Mouse (Mus musculus) heart, embryonic 16.5 days (tissue): ENCODE results near the gene Gabarapl2. TPM values are rescaled to one million over a fixed set of nuclear protein-coding genes. Genes with fewer than 3 reads are reported as not detected.

Source experiments
- ATAC-seq: fragments of 200-750 bp; cut with Nextera tagmentation; replicated peaks from 2 replicates; pipeline ENCODE4 v1.8.0; 2017; ENCODE audit warnings: moderate number of reproducible peaks; ENCODE audit not compliant: insufficient read depth, low FRiP score; ENCODE audit errors: extremely low read depth
- H3K27ac ChIP-seq: fragments of 300-500 bp; sonication (generic); 2 replicates; pipeline ENCODE4 v1.5.1; 2014; ENCODE audit warnings: mild to moderate bottlenecking, low read length, control low read depth, moderate library complexity
- H3K27me3 ChIP-seq: fragments of 300-500 bp; sonication (generic); 2 replicates; pipeline ENCODE4 v1.6.1; 2014; ENCODE audit warnings: low read length, mixed read lengths; ENCODE audit not compliant: control insufficient read depth, insufficient read depth
- H3K36me3 ChIP-seq: fragments of 300-500 bp; sonication (generic); 2 replicates; pipeline ENCODE4 v1.6.1; 2014; ENCODE audit not compliant: control insufficient read depth, insufficient read depth
- H3K4me1 ChIP-seq: fragments of 300-500 bp; sonication (generic); 2 replicates; pipeline ENCODE4 v1.6.1; 2014; ENCODE audit warnings: low read length, mixed read lengths; ENCODE audit not compliant: control insufficient read depth, insufficient read depth
- H3K4me2 ChIP-seq: fragments of 300-500 bp; sonication (generic); 2 replicates; pipeline ENCODE4 v1.6.1; 2014; ENCODE audit warnings: low read depth, mild to moderate bottlenecking, control low read depth, low read length
- H3K4me3 ChIP-seq: fragments of 300-500 bp; sonication (generic); 2 replicates; pipeline ENCODE4 v1.5.1; 2014; ENCODE audit warnings: mild to moderate bottlenecking, control low read depth, low read length
- H3K9ac ChIP-seq: fragments of 300-500 bp; sonication (generic); 2 replicates; pipeline ENCODE4 v1.6.1; 2014; ENCODE audit warnings: low read length, control low read depth
- H3K9me3 ChIP-seq: fragments of 300-500 bp; sonication (generic); replicated peaks from 2 replicates; pipeline ENCODE4 v1.6.1; 2016; ENCODE audit warnings: low read length; ENCODE audit not compliant: control insufficient read depth
- WGBS: fragments of 180-500 bp; shearing (Covaris S2); extraction: QIAGEN DNeasy Blood & Tissue Kit; methylation state at CpG from one replicate; pipeline ENCODE4 v1.1.7; 2014; 5-methylcytosine and 5-hydroxymethylcytosine counted together
- polyA plus RNA-seq: library from polyadenylated mRNA; unstranded; fragments of >200 nt; fragmentation: Nextera tagmentation; extraction: Ambion mirVana; gene quantifications from 2 replicates; pipeline ENCODE4 v1.2.1, GENCODE M21; 2015

Gene Gabarapl2
- polyA plus RNA-seq, 1 experiment from 2014 or later, result 211 TPM

- Histone ChIP-seq H3K27me3 (no peaks in the 10 kb centered on the region), H3K4me1 (peaks cover 12% of the 10 kb centered on the region), H3K9me3 (no peaks in the 10 kb centered on the region), H3K36me3 (peaks cover 5% of the 10 kb centered on the region), H3K9ac (no peak overlapping the region), H3K4me2 (no peak overlapping the region), H3K27ac (no peak overlapping the region), H3K4me3 (no peak overlapping the region)
- WGBS, result 53% methylated on average over 15 of the region's 15 CpGs
- ATAC-seq, result no peak
Observed at GRCm38 (mm10) chr8:111960591-111961321, 20.3 kb downstream of the Gabarapl2 start.

DNA sequence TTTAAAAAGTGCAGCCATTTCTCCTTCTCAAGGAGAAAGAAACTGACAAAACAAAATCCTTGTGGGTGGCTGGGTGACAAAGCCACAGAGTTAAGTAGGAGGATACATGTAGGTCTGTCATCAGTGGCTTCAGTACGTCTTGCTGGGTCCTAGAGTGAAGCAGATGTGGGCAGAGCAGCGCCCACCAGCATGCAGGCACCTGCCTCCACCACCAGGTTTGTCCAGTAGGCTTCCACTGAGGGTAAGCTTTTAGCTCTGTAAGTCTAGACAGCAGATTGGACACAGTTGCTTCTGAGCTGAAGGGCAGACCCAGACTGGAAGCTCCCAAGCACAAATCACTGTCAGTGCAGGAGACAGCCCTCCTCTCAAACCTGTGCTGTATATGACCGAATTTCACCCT lies 20.8 kb downstream of the Gabarapl2 start:
- WGBS, result 77% methylated on average over 3 of the region's 3 CpGs

GRCm38 (mm10) chr8:111962589-111962988 lies 22.1 kb downstream of the Gabarapl2 start:
- 28% methylated on average over 1 of the region's 1 CpGs for WGBS
- Histone ChIP-seq H3K4me2 (peak overlapping the region; percentile 27; the same call in 1 of the 2 replicates), H3K9ac (no peak overlapping the region), H3K4me1 (peaks cover 12% of the 10 kb centered on the region), H3K4me3 (no peak overlapping the region), H3K36me3 (no peaks in the 10 kb centered on the region), H3K27me3 (no peaks in the 10 kb centered on the region), H3K9me3 (no peaks in the 10 kb centered on the region), H3K27ac (peak overlapping the region; percentile 57)
- peak; percentile 50; the same call in 1 of the 2 replicates for ATAC-seq

More for the DNA sequence above, 20.8 kb downstream of the Gabarapl2 start:
- no peaks in the 10 kb centered on the region for H3K27me3 ChIP-seq
- H3K4me1 ChIP-seq, result peaks cover 12% of the 10 kb centered on the region
- no peak overlapping the region for H3K4me3 ChIP-seq
- H3K27ac ChIP-seq, result no peak overlapping the region
- no peaks in the 10 kb centered on the region for H3K9me3 ChIP-seq
- no peak for ATAC-seq
- H3K9ac ChIP-seq, result no peak overlapping the region
- peaks cover 4% of the 10 kb centered on the region for H3K36me3 ChIP-seq
- no peak overlapping the region for H3K4me2 ChIP-seq

DNA sequence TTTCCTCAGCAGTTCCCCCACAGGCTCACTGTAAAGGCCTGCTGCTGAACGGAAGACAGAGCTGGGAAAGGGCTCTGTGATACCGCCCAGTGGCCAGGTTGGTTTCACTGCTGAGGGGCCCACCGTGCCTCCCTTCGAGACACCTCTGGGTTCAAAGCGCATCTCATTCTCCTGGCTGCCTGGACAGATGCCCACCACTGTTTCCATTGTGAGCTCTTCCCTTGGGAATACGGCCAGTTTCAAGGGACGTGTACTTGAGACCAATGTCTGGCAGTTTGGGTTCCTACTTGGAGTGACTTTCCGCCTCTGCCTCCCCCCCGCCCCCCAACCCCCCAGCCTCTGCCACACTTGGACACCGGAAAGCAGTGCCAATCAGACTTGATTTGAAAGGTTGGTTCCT lies 22.6 kb downstream of the Gabarapl2 start:
- no peaks in the 10 kb centered on the region for H3K36me3 ChIP-seq
- H3K4me2 ChIP-seq, result peak overlapping the region; percentile 27; the same call in 1 of the 2 replicates
- no peak for ATAC-seq
- H3K27me3 ChIP-seq, result no peaks in the 10 kb centered on the region
- no peak overlapping the region for H3K4me3 ChIP-seq
- H3K9me3 ChIP-seq, result no peaks in the 10 kb centered on the region
- 59% methylated on average over 10 of the region's 10 CpGs for WGBS
- peak overlapping the region; percentile 22 for H3K27ac ChIP-seq
- no peak overlapping the region for H3K9ac ChIP-seq
- H3K4me1 ChIP-seq, result peaks cover 12% of the 10 kb centered on the region

GRCm38 (mm10) chr8:111963546-111963945 lies 23.0 kb downstream of the Gabarapl2 start:
- H3K9ac ChIP-seq, result no peak overlapping the region
- ATAC-seq, result no peak
- no peaks in the 10 kb centered on the region for H3K27me3 ChIP-seq
- no peak overlapping the region for H3K4me3 ChIP-seq
- H3K4me2 ChIP-seq, result no peak overlapping the region
- 90% methylated on average over 4 of the region's 4 CpGs for WGBS
- no peak overlapping the region for H3K27ac ChIP-seq
- 0 out of 2 replicates have a peak, but pooled peaks cover 3% of the 10 kb centered on the region for H3K36me3 ChIP-seq
- H3K4me1 ChIP-seq, result peaks cover 12% of the 10 kb centered on the region
- no peaks in the 10 kb centered on the region for H3K9me3 ChIP-seq

- no peak overlapping the region for H3K27ac ChIP-seq
- H3K36me3 ChIP-seq, result 0 out of 2 replicates have a peak, but pooled peaks cover 3% of the 10 kb centered on the region
- H3K4me2 ChIP-seq, result no peak overlapping the region
- no peak for ATAC-seq
- peaks cover 12% of the 10 kb centered on the region for H3K4me1 ChIP-seq
- H3K4me3 ChIP-seq, result no peak overlapping the region
- no peaks in the 10 kb centered on the region for H3K27me3 ChIP-seq
- 58% methylated on average over 5 of the region's 5 CpGs for WGBS
- H3K9ac ChIP-seq, result no peak overlapping the region
- no peaks in the 10 kb centered on the region for H3K9me3 ChIP-seq
Observed at GRCm38 (mm10) chr8:111964351-111964750, 23.8 kb downstream of the Gabarapl2 start.

DNA sequence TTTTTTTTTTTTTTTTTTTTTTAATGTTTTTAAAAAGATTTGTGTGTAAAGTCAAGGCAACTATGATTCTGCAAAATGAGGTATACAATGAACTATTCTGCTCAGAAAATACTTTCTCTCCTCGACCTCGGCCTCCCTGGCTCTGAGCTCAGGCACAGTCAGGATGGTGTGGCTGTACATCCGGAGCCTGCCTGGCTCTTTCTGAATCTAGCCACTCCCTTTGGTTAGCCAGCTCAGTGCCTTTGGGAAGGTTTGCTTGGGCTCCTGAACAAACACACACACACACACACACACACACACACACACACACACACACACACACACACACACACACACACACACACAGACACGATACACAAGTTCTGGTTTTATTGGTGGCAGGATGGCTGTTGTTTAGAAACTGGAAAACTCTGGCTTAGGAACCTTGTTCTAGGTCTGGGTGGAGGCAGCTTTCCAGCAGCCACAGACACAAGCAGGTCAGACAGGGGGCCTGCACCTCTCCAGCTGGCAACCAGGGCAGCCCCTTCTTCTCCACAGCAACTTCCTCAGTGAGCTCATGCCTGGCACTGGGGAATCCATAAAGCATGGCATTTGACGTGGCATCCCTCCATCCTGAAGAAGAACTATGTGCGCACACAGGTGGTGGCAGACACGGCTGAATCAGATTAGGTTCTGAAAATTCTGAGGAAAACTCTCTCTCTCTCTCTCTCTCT lies 24.5 kb downstream of the Gabarapl2 start:
- peaks cover 12% of the 10 kb centered on the region for H3K4me1 ChIP-seq
- ATAC-seq, result no peak
- H3K4me3 ChIP-seq, result no peak overlapping the region
- H3K9me3 ChIP-seq, result no peaks in the 10 kb centered on the region
- no peak overlapping the region for H3K4me2 ChIP-seq
- no peak overlapping the region for H3K9ac ChIP-seq
- H3K27ac ChIP-seq, result no peak overlapping the region
- WGBS, result 73% methylated on average over 7 of the region's 7 CpGs
- H3K27me3 ChIP-seq, result no peaks in the 10 kb centered on the region
- 0 out of 2 replicates have a peak, but pooled peaks cover 3% of the 10 kb centered on the region for H3K36me3 ChIP-seq

GRCm38 (mm10) chr8:111967246-111967870 lies 26.9 kb downstream of the Gabarapl2 start:
- no peak for ATAC-seq
- no peak overlapping the region for H3K9ac ChIP-seq

GRCm38 (mm10) chr8:111968541-111968940 lies 28.0 kb downstream of the Gabarapl2 start:
- Histone ChIP-seq H3K27ac (no peak overlapping the region), H3K4me3 (no peak overlapping the region), H3K9me3 (no peaks in the 10 kb centered on the region), H3K9ac (no peak overlapping the region), H3K4me2 (no peak overlapping the region), H3K36me3 (peaks cover 8% of the 10 kb centered on the region), H3K4me1 (no peaks in the 10 kb centered on the region), H3K27me3 (no peaks in the 10 kb centered on the region)
- ATAC-seq, result no peak
- WGBS, result 86% methylated on average over 10 of the region's 10 CpGs

More at GRCm38 (mm10) chr8:111967246-111967870, 26.9 kb downstream of the Gabarapl2 start:
- H3K36me3 ChIP-seq, result 0 out of 2 replicates have a peak, but pooled peaks cover 3% of the 10 kb centered on the region
- no peaks in the 10 kb centered on the region for H3K9me3 ChIP-seq
- H3K27ac ChIP-seq, result no peak overlapping the region
- H3K4me2 ChIP-seq, result no peak overlapping the region
- WGBS, result 70% methylated on average over 5 of the region's 5 CpGs
- H3K4me3 ChIP-seq, result no peak overlapping the region
- H3K27me3 ChIP-seq, result no peaks in the 10 kb centered on the region
- peaks cover 11% of the 10 kb centered on the region for H3K4me1 ChIP-seq
